Mouse (Mus musculus): Measurements from ENCODE around the gene Fbxo44. TPM values are rescaled to one million over a fixed set of nuclear protein-coding genes. Genes with fewer than 3 reads are reported as not detected.
A peak's percentile ranks its signal among the peaks of the same experiment; 100 is the strongest.
"Not testable (repeated sequence)": the region's sequence is repeated elsewhere in the genome, so short reads cannot be mapped to it uniquely, and the experiment has no call there.

Gene Fbxo44
- 10 to 100 TPM; 22.8 to 23.0 TPM for total RNA-seq (2021)
- long read RNA-seq, experiment 1, transcript Fbxo44-202 (5 exons, 1,034 nt): minor isoform, 8 of 31 reads
- long read RNA-seq, experiment 1, transcript Fbxo44-201 (6 exons, 1,829 nt): major isoform, 17 of 31 reads
- long read RNA-seq, experiment 1, partial matches to known transcripts: 0 of 31 reads
- long read RNA-seq, experiment 1, other reads (novel, unspliced or antisense): 6 of 31 reads
- long read RNA-seq, experiment 2, transcript Fbxo44-201 (6 exons, 1,829 nt): major isoform, 6 of 14 reads
- long read RNA-seq, experiment 2, partial matches to known transcripts: 0 of 14 reads
- long read RNA-seq, experiment 2, other reads (novel, unspliced or antisense): 4 of 14 reads

- no peak for DNase-seq
Measured at GRCm38 (mm10) chr4:148160436-148161390, at the start of gene Fbxo44, which contains the start of gene Fbxo2. TSS of gene Fbxo44 (minus strand) at chr4:148160482. TSS of gene Fbxo2 (plus strand) at chr4:148160621.

GRCm38 (mm10) chr4:148204873-148205232 lies 44.6 kb upstream of the Fbxo44 start:
- no peak for DNase-seq

DNA sequence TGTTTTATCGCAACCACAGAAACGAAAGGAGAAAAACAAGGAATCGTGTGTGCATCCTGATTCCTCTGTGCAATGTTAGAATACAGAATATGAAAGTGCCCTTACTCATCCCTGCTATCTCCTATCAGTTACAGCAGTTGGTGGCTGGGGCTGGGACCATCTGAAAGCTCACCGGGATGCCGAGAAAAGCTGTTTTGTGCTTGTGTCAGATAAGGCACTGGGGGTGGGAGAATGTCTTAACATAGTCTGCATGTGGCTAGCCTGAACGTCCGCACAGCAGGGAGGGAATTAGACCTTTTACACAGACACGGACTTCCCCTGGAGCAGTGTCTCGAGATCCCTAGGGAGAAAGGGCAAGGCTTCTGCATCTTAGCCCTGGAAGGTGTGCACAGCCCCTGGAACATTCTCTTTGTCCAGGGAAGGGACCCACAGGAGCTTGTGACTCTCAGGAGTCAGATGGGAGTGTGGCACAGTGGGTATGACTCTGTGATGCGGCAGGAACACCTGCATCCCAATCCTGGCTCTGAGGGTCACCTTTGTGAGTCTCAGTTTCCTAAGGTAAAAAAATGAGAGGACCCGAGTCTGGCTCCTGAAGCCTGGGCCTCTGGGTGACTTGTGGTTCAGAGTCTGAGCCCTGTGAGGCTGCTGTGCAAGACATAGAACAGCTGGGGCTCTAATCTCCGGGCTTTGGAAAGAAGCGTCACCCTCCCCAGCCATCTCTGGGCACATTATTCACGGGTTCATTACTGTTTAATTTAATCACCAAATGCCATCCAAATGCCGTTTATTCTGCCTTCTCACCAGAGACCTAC lies 44.0 kb upstream of the Fbxo44 start:
- no peak for DNase-seq

DNA sequence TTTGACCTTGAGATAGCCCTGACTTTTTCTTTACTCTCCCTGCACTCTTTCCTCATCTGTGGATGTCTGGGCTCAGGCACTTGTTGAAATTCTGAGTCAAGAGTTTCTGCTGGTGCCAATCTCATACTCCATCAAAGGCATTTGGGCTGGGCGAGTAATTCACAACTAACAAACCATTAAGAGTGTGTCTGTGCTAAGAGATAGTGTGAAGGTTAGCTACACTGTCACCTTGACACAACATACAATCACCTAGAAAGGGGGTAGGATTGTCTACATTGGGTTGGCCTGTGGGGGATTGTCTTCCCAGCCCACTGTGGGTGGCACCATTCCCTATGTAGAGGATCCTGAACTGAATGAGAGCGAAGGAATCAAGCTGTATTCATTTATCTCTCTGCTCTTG lies 43.3 kb upstream of the Fbxo44 start:
- no peak for DNase-seq

- no peak for DNase-seq
Measured at GRCm38 (mm10) chr4:148198721-148199120, 38.4 kb upstream of the Fbxo44 start.

- no peak for DNase-seq
Measured at GRCm38 (mm10) chr4:148194400-148194799, 34.1 kb upstream of the Fbxo44 start.

- DNase-seq: no peak
Measured at GRCm38 (mm10) chr4:148192707-148193245, 32.5 kb upstream of the Fbxo44 start.

- not testable (repeated sequence) for DNase-seq
Measured at GRCm38 (mm10) chr4:148188767-148189166, 28.5 kb upstream of the Fbxo44 start.

GRCm38 (mm10) chr4:148185819-148186218 lies 25.5 kb upstream of the Fbxo44 start:
- no peak for DNase-seq

DNA sequence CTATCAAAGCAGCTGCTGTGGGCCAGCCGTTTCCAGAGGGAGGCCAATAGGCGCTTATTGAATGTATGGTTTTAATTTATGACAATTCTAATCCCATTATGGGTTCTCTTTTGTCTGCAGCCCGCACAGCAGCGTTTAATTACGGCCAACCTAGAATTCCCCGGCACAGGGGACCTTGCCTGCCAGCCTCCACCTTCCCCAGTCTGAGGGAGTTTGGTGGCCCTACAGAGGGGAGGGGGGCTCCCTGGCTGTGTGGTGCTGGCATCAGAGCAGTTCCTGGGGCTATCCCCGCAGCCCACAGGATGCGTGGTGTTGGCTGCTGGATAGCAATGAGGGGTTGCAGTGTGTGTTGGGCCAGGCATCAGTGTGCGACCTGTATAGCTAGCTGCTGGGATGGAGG lies 24.3 kb upstream of the Fbxo44 start:
- no peak for DNase-seq

- DNase-seq: no peak
Measured at GRCm38 (mm10) chr4:148182363-148182762, 22.1 kb upstream of the Fbxo44 start.

GRCm38 (mm10) chr4:148181483-148181882 lies 21.2 kb upstream of the Fbxo44 start:
- no peak for DNase-seq

DNA sequence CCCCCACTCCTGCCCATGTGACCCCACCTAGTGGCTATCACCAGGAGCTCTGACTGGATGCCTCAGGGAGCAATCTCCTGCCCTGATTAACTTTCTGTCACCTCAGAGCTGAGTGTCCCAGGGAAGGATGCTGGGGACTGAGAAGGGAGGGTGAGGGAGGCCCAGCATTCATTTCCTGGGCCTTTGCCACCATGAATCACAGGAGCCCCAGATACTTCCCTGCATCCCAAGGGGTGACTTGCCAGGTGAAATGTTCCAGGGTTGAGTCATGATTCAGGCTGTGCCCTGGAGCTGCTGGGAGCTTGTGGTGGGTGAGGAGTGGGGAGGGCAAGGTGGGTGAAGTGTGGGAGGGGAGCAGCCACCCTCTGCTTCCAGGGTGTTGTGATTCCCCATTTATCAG lies 17.4 kb upstream of the Fbxo44 start:
- DNase-seq: no peak

DNA sequence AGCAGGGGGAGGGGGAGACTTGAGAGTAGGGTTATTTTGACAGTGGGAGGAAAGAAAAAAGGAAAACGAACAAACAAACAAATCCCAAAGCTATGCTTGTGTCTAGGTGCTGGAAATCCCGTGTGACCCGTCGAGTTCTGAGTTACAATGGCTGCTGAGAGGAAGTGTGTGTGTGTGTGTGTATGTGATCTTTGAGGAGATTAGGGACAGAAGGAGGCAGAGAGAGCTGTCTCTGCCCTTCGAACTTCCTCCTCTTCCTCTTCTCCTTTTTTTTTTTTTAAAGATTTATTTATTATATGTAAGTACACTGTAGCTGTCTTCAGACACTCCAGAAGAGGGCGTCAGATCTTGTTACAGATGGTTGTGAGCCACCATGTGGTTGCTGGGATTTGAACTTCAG lies 16.3 kb upstream of the Fbxo44 start:
- not testable (repeated sequence) for DNase-seq

DNA sequence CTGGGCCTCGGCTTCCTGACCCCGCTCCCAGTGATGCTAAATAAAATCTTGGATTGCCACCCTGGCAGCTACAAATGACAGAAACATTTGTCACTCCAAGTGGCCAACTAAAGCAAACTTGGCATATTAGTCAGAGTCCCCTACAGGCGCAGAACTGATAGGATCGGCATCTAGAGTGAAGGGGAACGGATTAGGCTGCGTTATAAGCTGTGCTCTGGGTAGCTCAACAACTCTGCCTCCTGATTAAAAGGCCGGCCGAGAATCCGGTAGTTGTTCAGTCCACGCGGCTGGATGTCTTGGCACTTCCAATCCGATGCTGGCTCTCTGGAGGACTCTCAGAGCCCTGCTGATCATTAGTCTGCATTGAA lies 14.2 kb upstream of the Fbxo44 start:
- DNase-seq: no peak

DNA sequence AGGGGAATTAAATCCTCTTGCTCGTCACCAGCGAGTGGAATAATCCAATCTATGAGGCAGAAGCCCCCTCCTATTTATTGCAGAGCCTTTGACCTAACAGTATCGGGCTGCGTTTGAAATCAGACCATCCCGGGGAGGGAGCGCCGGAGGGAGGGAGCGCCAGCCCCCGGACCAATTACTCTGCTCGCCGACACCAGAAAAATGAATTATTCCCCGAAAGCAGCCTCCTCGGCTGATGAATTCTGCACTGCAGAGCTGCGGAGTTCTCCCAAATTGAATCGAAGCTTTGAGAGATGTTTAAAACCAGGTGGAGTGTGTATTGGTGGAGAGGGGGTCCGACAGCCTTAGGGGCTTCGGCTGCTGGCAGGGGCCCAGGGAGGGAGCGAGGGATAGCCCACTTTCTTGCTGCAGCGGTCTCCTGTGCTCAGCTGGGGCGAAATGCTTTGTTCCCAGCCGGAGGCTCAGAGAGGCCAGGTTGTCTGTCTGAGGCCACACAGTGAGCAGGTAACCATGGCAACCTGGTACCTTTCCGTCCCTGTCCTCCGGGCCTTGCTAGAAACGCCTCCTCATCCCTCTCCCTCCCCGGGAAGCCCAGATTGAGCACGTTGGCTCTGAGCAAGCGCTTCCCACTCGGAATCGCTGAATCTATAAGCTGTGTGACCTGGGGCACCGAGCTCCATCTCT lies 13.7 kb upstream of the Fbxo44 start:
- DNase-seq: no peak

DNA sequence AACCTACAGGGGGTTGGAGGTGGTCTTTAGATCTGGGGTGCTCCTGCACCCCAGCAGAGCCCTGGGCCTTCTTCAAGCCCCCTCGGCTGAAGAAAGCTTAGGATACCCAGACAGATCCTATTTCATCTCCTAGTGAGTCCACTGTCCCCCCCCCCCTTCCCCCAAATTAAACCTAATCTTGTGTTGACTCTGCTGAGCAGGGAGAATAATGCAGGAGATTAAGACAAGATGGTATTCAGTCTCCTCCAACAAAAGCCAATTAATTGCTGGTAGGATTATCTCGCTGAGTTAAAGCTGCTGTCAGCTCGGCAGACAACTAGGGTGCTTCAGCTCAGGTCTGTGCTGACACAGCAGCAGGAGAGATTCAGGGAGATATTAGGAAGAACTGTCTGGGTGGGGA lies 11.0 kb upstream of the Fbxo44 start:
- DNase-seq: no peak

- peak; percentile 33 to 76 for DNase-seq
Measured at GRCm38 (mm10) chr4:148170842-148171241, 10.6 kb upstream of the Fbxo44 start.

DNA sequence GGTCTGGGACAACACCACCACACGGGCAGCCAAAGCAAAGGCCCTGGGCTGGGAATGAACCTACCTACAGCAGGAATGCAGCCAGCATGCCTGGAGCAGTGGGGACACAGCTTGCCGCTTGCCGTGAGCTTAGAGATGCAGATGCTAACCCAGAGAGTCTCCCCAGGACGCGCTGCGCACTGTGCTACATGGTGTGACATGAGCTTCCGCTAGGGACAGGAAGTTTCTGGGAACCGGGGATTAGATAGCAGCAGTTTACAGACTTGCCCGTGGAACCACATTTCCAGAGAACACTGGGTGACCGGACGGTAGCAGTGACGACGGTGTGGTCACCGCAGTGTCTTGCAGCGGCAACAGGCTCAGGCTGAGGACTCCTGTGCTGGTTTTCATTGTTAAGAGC lies 9.3 kb upstream of the Fbxo44 start:
- no peak for DNase-seq

- peak; percentile 41 to 77 for DNase-seq
Measured at GRCm38 (mm10) chr4:148168287-148168686, 8.0 kb upstream of the Fbxo44 start.

DNA sequence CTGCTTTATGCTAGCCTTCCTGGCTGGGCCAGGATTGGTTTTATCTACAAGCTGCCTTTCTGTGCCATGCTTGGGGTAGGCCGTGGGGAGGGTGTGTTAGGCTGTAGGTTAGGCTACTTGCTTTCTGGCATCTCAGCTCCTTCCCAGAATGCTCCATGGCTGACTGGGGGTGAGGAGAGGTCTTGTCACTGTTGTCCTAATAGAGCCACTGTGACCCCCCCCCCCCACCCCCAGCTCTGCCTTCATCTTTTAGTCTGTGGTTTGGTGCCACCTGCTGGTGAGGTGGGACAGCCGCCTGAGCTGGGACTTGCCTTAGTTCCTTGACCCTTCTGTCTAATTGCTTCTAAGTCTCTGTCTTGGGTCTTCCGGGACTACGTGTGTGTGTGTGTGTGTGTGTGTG lies 6.7 kb upstream of the Fbxo44 start:
- DNase-seq: peak; percentile 57 to 88

- no peak for DNase-seq
Measured at GRCm38 (mm10) chr4:148166431-148166830, 6.1 kb upstream of the Fbxo44 start.

Measured in heart, adult 18-20 months (tissue).